Mouse (Mus musculus): Measurements from ENCODE around the gene Dach2.

DNA sequence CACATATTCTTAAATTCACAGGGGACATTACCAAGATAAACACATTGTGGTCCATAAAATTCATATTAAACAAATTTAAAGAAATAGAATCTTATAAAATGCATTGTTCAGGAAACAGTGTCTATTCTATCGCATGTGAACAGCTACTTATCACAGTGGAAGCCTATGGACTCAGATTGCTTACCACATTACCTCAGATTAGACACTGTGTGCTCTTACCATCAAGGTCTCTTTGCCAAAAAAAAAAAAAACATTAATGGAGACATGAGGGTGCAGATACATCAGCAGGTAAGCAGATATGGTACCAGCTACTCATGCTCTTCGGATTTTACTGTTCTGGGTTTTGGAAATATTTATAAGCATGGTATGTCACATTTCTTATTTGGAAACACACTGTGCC lies 415.1 kb downstream of the Dach2 start:
- TF ChIP-seq CTCF (IDR thresholded peaks at IDR 0.05; ENCODE audit: extremely low read depth, insufficient read length, insufficient replicate concordance, low read depth, low read length) (no peak), POLR2A (IDR thresholded peaks at IDR 0.05; ENCODE audit: low read depth, low read length) (no peak)
